Mouse (Mus musculus) megakaryocyte, embryonic 14.5 days (primary cell): ENCODE measurements around the gene Gipc3.

Experiments
- FLI1 ChIP-seq: IDR thresholded peaks from 2 replicates; pipeline ENCODE4 v1.6.1; 2012; ENCODE audit warnings: low read length, inconsistent platforms, mixed read lengths
- GATA1 ChIP-seq: IDR thresholded peaks from 3 replicates; pipeline ENCODE4 v1.6.1; 2012; ENCODE audit warnings: mixed read lengths, low read length, inconsistent platforms, borderline replicate concordance

DNA sequence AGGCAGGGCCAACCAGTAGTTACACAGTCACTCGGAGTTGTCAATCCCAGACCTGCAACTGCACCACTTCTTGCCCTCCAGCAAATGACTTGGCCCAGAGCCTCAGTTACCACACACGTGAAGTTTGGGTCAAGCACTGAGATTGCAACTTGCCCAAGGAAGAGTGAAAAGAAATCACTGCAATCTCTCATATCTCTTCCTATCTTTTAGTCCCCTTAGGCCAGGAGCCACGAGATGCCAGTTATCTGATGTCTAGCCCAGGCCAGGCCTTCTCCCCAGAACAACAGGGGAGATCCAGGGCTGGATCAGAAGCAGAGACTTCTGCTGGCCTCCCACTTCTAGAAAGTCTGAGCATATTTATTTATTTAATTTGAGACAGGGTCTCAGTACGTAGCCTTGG lies 12.5 kb upstream of the Gipc3 start:
- TF ChIP-seq GATA1: no peak
- no peak for TF ChIP-seq FLI1
